Mouse (Mus musculus) intestine, embryonic 14.5 days (tissue): ENCODE data around the gene Fam43a. TPM values are rescaled to one million over a fixed set of nuclear protein-coding genes. Genes with fewer than 3 reads are reported as not detected.

Experiments
- ATAC-seq: fragments of 200-750 bp; cut with Nextera tagmentation; replicated peaks from 2 replicates; pipeline ENCODE4 v1.8.0; 2017; ENCODE audit warnings: low read depth, moderate number of reproducible peaks, moderate TSS enrichment, moderate library complexity; ENCODE audit not compliant: low FRiP score, low TSS enrichment
- DNase-seq: peaks from one replicate; pipeline ENCODE4 v3.0.0-alpha.2; 2018; ENCODE audit warnings: low spot score
- H3K27ac ChIP-seq: fragments of 300-500 bp; sonication (generic); 2 replicates; pipeline ENCODE4 v1.5.1; 2014; ENCODE audit warnings: low read depth, mild to moderate bottlenecking, control low read depth
- H3K27me3 ChIP-seq: fragments of 300-500 bp; sonication (generic); replicated peaks from 2 replicates; pipeline ENCODE4 v1.6.1; 2014; ENCODE audit warnings: low read length, control low read depth; ENCODE audit not compliant: control insufficient read depth, insufficient read depth
- H3K36me3 ChIP-seq: fragments of 300-500 bp; sonication (generic); 2 replicates; pipeline ENCODE4 v1.6.1; 2014; ENCODE audit warnings: low read length, control low read depth; ENCODE audit not compliant: control insufficient read depth, insufficient read depth
- H3K4me1 ChIP-seq: fragments of 300-500 bp; sonication (generic); replicated peaks from 2 replicates; pipeline ENCODE4 v1.6.1; 2014; ENCODE audit warnings: low read length, control low read depth, mixed read lengths; ENCODE audit not compliant: control insufficient read depth, insufficient read depth
- H3K4me2 ChIP-seq: fragments of 300-500 bp; sonication (generic); 2 replicates; pipeline ENCODE4 v1.6.1; 2014; ENCODE audit warnings: low read length
- H3K4me3 ChIP-seq: fragments of 300-500 bp; sonication (generic); 2 replicates; pipeline ENCODE4 v1.5.1; 2014; ENCODE audit warnings: low read depth, low read length, control low read depth, mixed read lengths
- H3K9ac ChIP-seq: fragments of 300-500 bp; sonication (generic); 2 replicates; pipeline ENCODE4 v1.6.1; 2014; ENCODE audit warnings: mild to moderate bottlenecking, low read length
- H3K9me3 ChIP-seq: fragments of 300-500 bp; sonication (generic); 2 replicates; pipeline ENCODE4 v1.6.1; 2016; ENCODE audit warnings: low read length, control low read depth; ENCODE audit not compliant: control insufficient read depth
- WGBS: fragments of 180-500 bp; shearing (Covaris S2); extraction: QIAGEN DNeasy Blood & Tissue Kit; methylation state at CpG from one replicate; pipeline ENCODE4 v1.1.7; 2014; 5-methylcytosine and 5-hydroxymethylcytosine counted together
- polyA plus RNA-seq: library from polyadenylated mRNA; unstranded; fragments of >200 nt; fragmentation: Nextera tagmentation; extraction: Ambion mirVana; gene quantifications from 2 replicates; pipeline ENCODE4 v1.2.1, GENCODE M21; 2014

Gene Fam43a
- polyA plus RNA-seq, 1 experiment from 2014 or later = 5.9 TPM

- peaks cover 4% of the 10 kb centered on the region; the same call in 1 of the 2 replicates for H3K4me1 ChIP-seq
- 3% methylated on average over 35 of the region's 35 CpGs for WGBS
- ATAC-seq = peak; percentile 94
- peak within 1 kb of the TSS; percentile 64 for H3K27ac ChIP-seq
- H3K9ac ChIP-seq = peak within 1 kb of the TSS; percentile 82
- peaks cover 28% of the 10 kb centered on the region for H3K36me3 ChIP-seq
- H3K27me3 ChIP-seq = no peaks in the 10 kb centered on the region
- peak within 1 kb of the TSS; percentile 99 for H3K4me3 ChIP-seq
- H3K9me3 ChIP-seq = no peaks in the 10 kb centered on the region
- peak; percentile 91 for DNase-seq
- H3K4me2 ChIP-seq = peak within 1 kb of the TSS; percentile 71
Observed at GRCm38 (mm10) chr16:30587494-30588327, 11.8 kb upstream of the Fam43a start, which contains the start of gene Lsg1. TSS of gene Lsg1 (minus strand) at chr16:30587592.

- ATAC-seq (no peak), DNase-seq (no peak)
Observed at GRCm38 (mm10) chr16:30590264-30591209, 9.0 kb upstream of the Fam43a start.

GRCm38 (mm10) chr16:30591990-30592389, 7.5 kb upstream of the Fam43a start:
- no peak for ATAC-seq
- H3K4me3 ChIP-seq = no peak overlapping the region

More at GRCm38 (mm10) chr16:30590264-30591209, 9.0 kb upstream of the Fam43a start:
- H3K4me2 ChIP-seq = no peak overlapping the region
- WGBS = 39% methylated on average over 7 of the region's 7 CpGs
- H3K9ac ChIP-seq = no peak overlapping the region
- H3K4me1 ChIP-seq = peaks cover 4% of the 10 kb centered on the region; the same call in 1 of the 2 replicates
- H3K27ac ChIP-seq = no peak overlapping the region
- H3K36me3 ChIP-seq = no peaks in the 10 kb centered on the region
- no peak overlapping the region for H3K4me3 ChIP-seq
- H3K27me3 ChIP-seq = no peaks in the 10 kb centered on the region
- H3K9me3 ChIP-seq = no peaks in the 10 kb centered on the region

GRCm38 (mm10) chr16:30595356-30595755, 4.2 kb upstream of the Fam43a start:
- no peak overlapping the region for H3K4me2 ChIP-seq
- no peak overlapping the region for H3K4me3 ChIP-seq
- ATAC-seq (no peak), DNase-seq (no peak)
- H3K36me3 ChIP-seq = no peaks in the 10 kb centered on the region
- 38% methylated on average over 3 of the region's 3 CpGs for WGBS
- H3K9me3 ChIP-seq = no peaks in the 10 kb centered on the region
- H3K27me3 ChIP-seq = 0 out of 2 replicates have a peak, but pooled peaks cover 4% of the 10 kb centered on the region
- no peak overlapping the region for H3K9ac ChIP-seq
- H3K27ac ChIP-seq = no peak overlapping the region
- peaks cover 3% of the 10 kb centered on the region; the same call in 1 of the 2 replicates for H3K4me1 ChIP-seq

More at GRCm38 (mm10) chr16:30591990-30592389, 7.5 kb upstream of the Fam43a start:
- no peak overlapping the region for H3K27ac ChIP-seq
- 40% methylated on average over 3 of the region's 3 CpGs for WGBS
- 0 out of 2 replicates have a peak, but pooled peaks cover 4% of the 10 kb centered on the region for H3K27me3 ChIP-seq
- no peaks in the 10 kb centered on the region; the same call in none of the 2 replicates for H3K4me1 ChIP-seq
- H3K9me3 ChIP-seq = no peaks in the 10 kb centered on the region
- no peaks in the 10 kb centered on the region for H3K36me3 ChIP-seq
- DNase-seq = no peak
- no peak overlapping the region for H3K9ac ChIP-seq
- no peak overlapping the region for H3K4me2 ChIP-seq

GRCm38 (mm10) chr16:30595835-30596557, 3.5 kb upstream of the Fam43a start:
- WGBS = 57% methylated on average over 14 of the region's 14 CpGs
- no peaks in the 10 kb centered on the region for H3K36me3 ChIP-seq
- no peak overlapping the region for H3K27ac ChIP-seq
- H3K4me2 ChIP-seq = no peak overlapping the region
- no peaks in the 10 kb centered on the region for H3K9me3 ChIP-seq
- DNase-seq (no peak), ATAC-seq (no peak)
- H3K4me3 ChIP-seq = no peak overlapping the region
- no peak overlapping the region for H3K9ac ChIP-seq
- H3K4me1 ChIP-seq = peaks cover 7% of the 10 kb centered on the region
- 0 out of 2 replicates have a peak, but pooled peaks cover 4% of the 10 kb centered on the region for H3K27me3 ChIP-seq

GRCm38 (mm10) chr16:30596959-30597681, 2.4 kb upstream of the Fam43a start:
- ATAC-seq = 0 out of 2 replicates have a peak, but pooled peaks have one; percentile 12
- peak overlapping the region; percentile 31 for H3K4me2 ChIP-seq
- no peak overlapping the region for H3K9ac ChIP-seq
- peak; percentile 98 for DNase-seq
- peaks cover 18% of the 10 kb centered on the region for H3K4me1 ChIP-seq
- WGBS = 12% methylated on average over 16 of the region's 16 CpGs
- H3K4me3 ChIP-seq = no peak overlapping the region
- H3K36me3 ChIP-seq = no peaks in the 10 kb centered on the region
- H3K27me3 ChIP-seq = 0 out of 2 replicates have a peak, but pooled peaks cover 4% of the 10 kb centered on the region
- H3K27ac ChIP-seq = no peak overlapping the region
- no peaks in the 10 kb centered on the region for H3K9me3 ChIP-seq

GRCm38 (mm10) chr16:30600431-30601045, 1.0 kb downstream of the Fam43a start:
- Histone ChIP-seq H3K9me3 (no peaks in the 10 kb centered on the region), H3K36me3 (no peaks in the 10 kb centered on the region), H3K27ac (0 out of 2 replicates have a peak overlapping the region, but pooled peaks have one; percentile 75), H3K4me2 (peak overlapping the region; percentile 92), H3K4me3 (peak overlapping the region; percentile 75), H3K4me1 (peaks cover 32% of the 10 kb centered on the region), H3K9ac (peak overlapping the region; percentile 65), H3K27me3 (0 out of 2 replicates have a peak, but pooled peaks cover 4% of the 10 kb centered on the region)
- 1% methylated on average over 53 of the region's 53 CpGs for WGBS
- ATAC-seq (peak; percentile 4; the same call in 1 of the 2 replicates), DNase-seq (no peak)
